Mouse (Mus musculus) left cerebral cortex, adult 2 months (tissue): Measurements from ENCODE around the gene Lca5l. TPM values are rescaled to one million over a fixed set of nuclear protein-coding genes. Genes with fewer than 3 reads are reported as not detected.

Experiments used
- DNase-seq, 2 experiments: peaks; one replicate each; pipeline ENCODE4 v3.0.0; 2021 to 2022; ENCODE audit warnings: low spot score in 2 of 2, mixed read lengths in 1 of 2; ENCODE audit errors: extremely low spot score in 1 of 2
- H3K27ac ChIP-seq: fragments of 200-600 bp; 2 replicates; pipeline ENCODE4 v1.8.1; 2022
- H3K4me3 ChIP-seq: fragments of 200-600 bp; 2 replicates; pipeline ENCODE4 v1.8.1; 2022
- CTCF ChIP-seq: fragments of 200-600 bp; IDR thresholded peaks from 2 replicates; pipeline ENCODE4 v1.8.1; 2022; ENCODE audit warnings: antibody characterized with exemption, mild to moderate bottlenecking, moderate library complexity
- intact Hi-C: fragments of 180-260 bp; cut with DNase I; formaldehyde crosslinking; loops from one replicate; pipeline ENCODE4 v1.15.1; 2025
- total RNA-seq, 2 experiments: library from RNA; stranded (reverse); gene quantifications; 2 replicates each; pipeline ENCODE4 v1.2.3; 2021

Lca5l gene
- total RNA-seq, 2 experiments from 2014 or later, result 1.4 to 2.1 TPM

GRCm38 (mm10) chr16:96210856-96211255 is 18.8 kb upstream of the Lca5l start:
- TF ChIP-seq CTCF, result no peak
- DNase-seq, result no peak
- intact Hi-C loops, result no loop called here
- Histone ChIP-seq H3K27ac (no peak overlapping the region), H3K4me3 (no peak overlapping the region)

GRCm38 (mm10) chr16:96209789-96210188 is 17.7 kb upstream of the Lca5l start:
- intact Hi-C loops, result loop anchor here (10.0 kb wide), 1 partner anchor 455 kb away; no protein-coding TSS in a partner anchor
- no peak for TF ChIP-seq CTCF
- no peak for DNase-seq
- H3K27ac ChIP-seq, result no peak overlapping the region
- H3K4me3 ChIP-seq, result no peak overlapping the region

GRCm38 (mm10) chr16:96201485-96202232 is 9.6 kb upstream of the Lca5l start:
- Histone ChIP-seq H3K4me3 (no peak overlapping the region), H3K27ac (no peak overlapping the region)
- no peak for TF ChIP-seq CTCF
- intact Hi-C loops, result loop anchor here (10.0 kb wide), 1 partner anchor 463 kb away; no protein-coding TSS in a partner anchor
- DNase-seq, result no peak

- DNase-seq, result no peak
- intact Hi-C loops, result loop anchor here (10.0 kb wide), 1 partner anchor 464 kb away; no protein-coding TSS in a partner anchor
- H3K27ac ChIP-seq, result no peak overlapping the region
- H3K4me3 ChIP-seq, result peak overlapping the region; percentile 38
- TF ChIP-seq CTCF, result no peak
Measured at GRCm38 (mm10) chr16:96200702-96201028, 8.6 kb upstream of the Lca5l start.

GRCm38 (mm10) chr16:96199913-96200701 is 8.0 kb upstream of the Lca5l start, which contains the start of gene Sh3bgr:
Sh3bgr (plus strand) TSS chr16:96200450.
- DNase-seq, result no peak
- TF ChIP-seq CTCF, result no peak
- intact Hi-C loops, result loop anchor here (10.0 kb wide), 1 partner anchor 465 kb away; no protein-coding TSS in a partner anchor
- Histone ChIP-seq H3K27ac (no peak within 1 kb of the TSS), H3K4me3 (peak within 1 kb of the TSS; percentile 38)

- intact Hi-C loops, result no loop called here
- DNase-seq, result no peak
- Histone ChIP-seq H3K4me3 (no peak overlapping the region), H3K27ac (no peak overlapping the region)
- no peak for TF ChIP-seq CTCF
Measured at GRCm38 (mm10) chr16:96187619-96188018, 4.5 kb downstream of the Lca5l start.

GRCm38 (mm10) chr16:96179156-96179555 is 12.9 kb downstream of the Lca5l start:
- no peak for TF ChIP-seq CTCF

GRCm38 (mm10) chr16:96175399-96175798 is 16.7 kb downstream of the Lca5l start:
- no peak overlapping the region for H3K4me3 ChIP-seq
- intact Hi-C loops, result no loop called here

More at GRCm38 (mm10) chr16:96179156-96179555, 12.9 kb downstream of the Lca5l start:
- no peak for DNase-seq
- intact Hi-C loops, result no loop called here
- no peak overlapping the region for H3K4me3 ChIP-seq
- no peak overlapping the region for H3K27ac ChIP-seq

GRCm38 (mm10) chr16:96173648-96174047 is 18.4 kb downstream of the Lca5l start:
- Histone ChIP-seq H3K27ac (no peak overlapping the region), H3K4me3 (no peak overlapping the region)
- TF ChIP-seq CTCF, result no peak
- no peak for DNase-seq
- intact Hi-C loops, result no loop called here

More at GRCm38 (mm10) chr16:96175399-96175798, 16.7 kb downstream of the Lca5l start:
- H3K27ac ChIP-seq, result no peak overlapping the region
- no peak for TF ChIP-seq CTCF
- DNase-seq, result no peak

- DNase-seq, result no peak
- H3K27ac ChIP-seq, result no peak overlapping the region
- no peak overlapping the region for H3K4me3 ChIP-seq
- intact Hi-C loops, result no loop called here
- no peak for TF ChIP-seq CTCF
Measured at GRCm38 (mm10) chr16:96168837-96169236, 23.2 kb downstream of the Lca5l start.

- intact Hi-C loops, result no loop called here
- no peak overlapping the region for H3K27ac ChIP-seq
- TF ChIP-seq CTCF, result no peak
- DNase-seq, result no peak
- no peak overlapping the region for H3K4me3 ChIP-seq
Measured at GRCm38 (mm10) chr16:96165723-96166264, 26.3 kb downstream of the Lca5l start.

GRCm38 (mm10) chr16:96161336-96161735 is 30.7 kb downstream of the Lca5l start:
- no peak overlapping the region for H3K4me3 ChIP-seq
- intact Hi-C loops, result no loop called here
- H3K27ac ChIP-seq, result no peak overlapping the region
- TF ChIP-seq CTCF, result no peak
- no peak for DNase-seq
